Mouse (Mus musculus): ENCODE data around the gene Gm32687.
"Not testable (repeated sequence)": the region's sequence is repeated elsewhere in the genome, so short reads cannot be mapped to it uniquely, and the experiment has no call there.

Gene Gm32687

GRCm38 (mm10) chr10:81863409-81864407 is at the start of gene Gm32687:
Gene Gm32687, plus strand, starts transcription at chr10:81863934.
- peak; percentile 4 for DNase-seq (ENCODE audit: low spot score)

GRCm38 (mm10) chr10:81846219-81846618 is 17.5 kb upstream of the Gm32687 start:
- DNase-seq (ENCODE audit: low spot score), result not testable (repeated sequence)

- not testable (repeated sequence) for DNase-seq (ENCODE audit: low spot score)
Observed at GRCm38 (mm10) chr10:81929842-81930743, 66.4 kb downstream of the Gm32687 start, which contains the start of gene Zfp781. Gene Zfp781, minus strand, starts transcription at chr10:81930480.
